Mouse (Mus musculus): Measurements from ENCODE around the gene Mettl25.
A peak's percentile ranks its signal among the peaks of the same experiment; 100 is the strongest.

Mettl25 gene

GRCm38 (mm10) chr10:105753831-105754605, 87.2 kb downstream of the Mettl25 start:
- DNase-seq (ENCODE audit: low read depth, low spot score): no peak

- DNase-seq (ENCODE audit: low read depth, low spot score): no peak
These were observed 95.2 kb downstream of the Mettl25 start for GRCm38 (mm10) chr10:105746019-105746418.

GRCm38 (mm10) chr10:105741736-105742135, 99.4 kb downstream of the Mettl25 start:
- DNase-seq (ENCODE audit: low read depth, low spot score): no peak

- no peak for DNase-seq (ENCODE audit: low read depth, low spot score)
These were observed 102.2 kb downstream of the Mettl25 start for GRCm38 (mm10) chr10:105738942-105739341.

GRCm38 (mm10) chr10:105727798-105728197, 113.4 kb downstream of the Mettl25 start:
- DNase-seq (ENCODE audit: low read depth, low spot score): no peak

- no peak for DNase-seq (ENCODE audit: low read depth, low spot score)
These were observed 113.8 kb downstream of the Mettl25 start for GRCm38 (mm10) chr10:105727353-105727752.

- DNase-seq (ENCODE audit: low read depth, low spot score): peak; percentile 6
These were observed 126.3 kb downstream of the Mettl25 start for GRCm38 (mm10) chr10:105714844-105715243.

- DNase-seq (ENCODE audit: low read depth, low spot score): no peak
These were observed 126.8 kb downstream of the Mettl25 start for GRCm38 (mm10) chr10:105714366-105714765.

- no peak for DNase-seq (ENCODE audit: low read depth, low spot score)
These were observed 128.0 kb downstream of the Mettl25 start for GRCm38 (mm10) chr10:105713222-105713621.

Data from retina, adult 2 months (tissue).